Mouse (Mus musculus) common myeloid progenitor, adult 5-6 weeks (primary cell): ENCODE results near the gene Rrp9. TPM values are rescaled to one million over a fixed set of nuclear protein-coding genes. Genes with fewer than 3 reads are reported as not detected.

ENCODE experiments used
- ATAC-seq: replicated peaks from 2 replicates; pipeline ENCODE4 v1.8.0; 2016; ENCODE audit warnings: low read depth, mild to moderate bottlenecking, moderate TSS enrichment, inconsistent platforms; ENCODE audit not compliant: poor library complexity, severe bottlenecking
- total RNA-seq: library from RNA; stranded (forward); fragments of 200-1000, 187-1606 nt; gene quantifications from 2 replicates; pipeline ENCODE4 v1.2.3, GENCODE M21; 2017

Gene Rrp9
- total RNA-seq, 1 experiment from 2014 or later = 43.9 TPM

- ATAC-seq = no peak
These were observed 33.6 kb downstream of the Rrp9 start for GRCm38 (mm10) chr9:106509356-106509755.

GRCm38 (mm10) chr9:106512729-106513450 is 37.1 kb downstream of the Rrp9 start:
- no peak for ATAC-seq

DNA sequence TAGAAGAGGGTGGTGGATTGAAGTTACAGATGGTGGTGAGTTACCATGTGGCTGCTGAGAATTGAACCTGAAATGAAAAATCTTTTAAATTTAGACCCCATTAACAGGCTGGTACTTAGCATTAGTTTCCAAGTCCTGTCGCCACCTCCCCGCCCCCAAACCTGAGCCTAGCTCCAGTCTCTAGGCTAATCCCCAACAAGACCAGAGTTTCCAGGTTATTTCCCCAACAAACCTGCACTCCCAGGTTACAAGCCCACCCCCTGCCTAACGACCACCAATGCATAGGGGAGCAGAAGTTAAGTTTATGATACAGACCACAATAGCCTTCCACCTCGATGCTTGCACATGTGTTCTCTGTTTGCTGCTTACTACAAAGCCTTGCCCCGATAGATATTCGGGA is 37.8 kb downstream of the Rrp9 start:
- no peak for ATAC-seq

- ATAC-seq = no peak
These were observed 38.5 kb downstream of the Rrp9 start, which contains the start of gene Iqcf5 for GRCm38 (mm10) chr9:106514273-106514672. Iqcf5 (plus strand) TSS chr9:106514573.

DNA sequence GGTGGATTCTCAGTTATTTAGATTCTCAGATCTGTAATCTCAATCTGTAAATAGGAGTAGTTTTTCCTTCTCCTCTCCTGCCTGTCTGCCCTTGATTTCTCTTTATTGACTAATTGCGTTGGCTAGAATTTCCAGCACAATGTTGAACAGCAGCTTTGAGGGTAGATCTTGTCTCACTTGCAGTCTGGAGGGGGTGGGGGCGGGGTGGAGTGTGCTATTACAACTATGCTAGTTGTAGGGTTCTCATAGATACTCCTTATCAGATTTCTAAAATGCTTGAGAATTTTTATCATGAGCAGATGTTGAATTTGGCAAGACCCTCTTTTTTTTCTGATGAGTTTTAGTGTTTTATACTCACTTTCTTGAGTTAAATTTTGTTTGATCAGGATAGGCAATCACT is 43.7 kb downstream of the Rrp9 start:
- no peak for ATAC-seq

- no peak for ATAC-seq
These were observed 44.1 kb downstream of the Rrp9 start for GRCm38 (mm10) chr9:106519909-106520308.

- ATAC-seq = peak; percentile 98
These were observed 56.1 kb downstream of the Rrp9 start for GRCm38 (mm10) chr9:106531833-106532232.

DNA sequence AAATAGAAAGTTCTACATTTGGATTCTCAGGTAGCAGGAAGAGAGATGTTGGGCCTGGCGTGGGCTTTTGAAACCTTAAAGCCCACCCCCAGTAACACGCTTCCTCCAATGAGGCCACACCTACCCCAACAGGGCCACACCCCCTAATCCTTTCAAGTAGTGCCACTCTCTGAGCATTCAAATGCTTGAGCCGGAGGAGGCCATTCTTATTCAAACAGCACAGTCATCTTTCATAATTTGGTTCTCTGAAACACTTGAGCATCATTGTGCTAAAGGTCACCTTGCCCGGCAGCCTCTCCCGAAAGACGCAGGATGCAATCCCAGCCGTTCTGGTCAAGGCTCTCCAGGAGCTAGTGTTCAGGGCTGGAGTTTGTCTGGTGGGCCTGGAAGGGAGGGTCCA is 58.5 kb downstream of the Rrp9 start:
- no peak for ATAC-seq

DNA sequence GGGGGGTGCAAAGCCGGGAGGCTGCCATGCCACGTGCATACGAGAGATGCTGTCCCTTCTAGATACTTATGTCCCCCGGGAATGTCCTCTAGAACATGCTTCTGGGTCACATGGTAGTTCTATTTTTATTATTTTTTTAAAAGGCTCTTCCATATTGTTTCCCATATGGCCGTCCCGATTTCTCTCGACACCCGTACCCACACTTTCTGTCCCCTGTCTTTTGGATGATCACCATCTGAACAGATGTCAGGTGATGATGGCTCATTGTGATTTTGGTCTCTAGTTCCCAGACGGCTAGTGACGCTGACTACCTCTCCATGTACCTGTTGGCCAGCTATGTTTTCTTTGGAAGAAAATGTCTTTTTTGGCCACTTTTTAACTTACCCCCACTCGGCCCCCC is 59.2 kb downstream of the Rrp9 start:
- ATAC-seq = no peak

Other genes starting within 250 kb of the Rrp9 start
- 76.9 and 90.2 TPM in 2 replicates for gene Alas1, start 227.3 kb upstream of the Rrp9 start, total RNA-seq
- gene Poc1a, start 194.9 kb upstream of the Rrp9 start, total RNA-seq = 22.9 and 26.5 TPM in 2 replicates
- gene Dusp7, start 107.3 kb upstream of the Rrp9 start, total RNA-seq = 10.1 and 23.6 TPM in 2 replicates
- gene Rpl29, start 46.5 kb upstream of the Rrp9 start, total RNA-seq = 1,609 and 1,977 TPM in 2 replicates
- 23.8 and 30.1 TPM in 2 replicates for gene Acy1, start 37.6 kb upstream of the Rrp9 start, total RNA-seq
- 10.0 and 13.4 TPM in 2 replicates for gene Abhd14b, start 28.5 kb upstream of the Rrp9 start, total RNA-seq
- gene Abhd14a, start 28.3 kb upstream of the Rrp9 start, total RNA-seq = 22.0 and 28.9 TPM in 2 replicates
- gene Pcbp4, start 22.7 kb upstream of the Rrp9 start, total RNA-seq = 2.3 and 3.3 TPM in 2 replicates
- not detected in 2 replicates for gene Gpr62, start 10.0 kb upstream of the Rrp9 start, total RNA-seq
- 11.0 and 15.3 TPM in 2 replicates for gene Parp3, start 986 bp downstream of the Rrp9 start, total RNA-seq
- not detected in 2 replicates for gene Iqcf1, start 24.0 kb downstream of the Rrp9 start, total RNA-seq
- not detected in 2 replicates for gene Iqcf5, start 38.6 kb downstream of the Rrp9 start, total RNA-seq
- not detected in 2 replicates for gene Iqcf3, start 85.7 kb downstream of the Rrp9 start, total RNA-seq
- gene Iqcf4, start 95.0 kb downstream of the Rrp9 start, total RNA-seq = not detected in 2 replicates
- gene Iqcf6, start 150.6 kb downstream of the Rrp9 start, total RNA-seq = not detected in 2 replicates
- not detected in 2 replicates for gene Grm2, start 180.1 kb downstream of the Rrp9 start, total RNA-seq
- gene Tex264, start 210.0 kb downstream of the Rrp9 start, total RNA-seq = 20.0 and 29.3 TPM in 2 replicates